Mouse (Mus musculus) inflammation-experienced regulatory T-cells, adult 6 months (primary cell): Measurements from ENCODE around the gene Klhl32. TPM values are rescaled to one million over a fixed set of nuclear protein-coding genes. Genes with fewer than 3 reads are reported as not detected.

Experiments
- ATAC-seq: one replicate; pipeline ENCODE4 v1.8.0; 2017
- polyA plus RNA-seq, 3 experiments: library from polyadenylated mRNA; unstranded; fragments of 100-300 nt; shearing (Covaris generic); gene quantifications; one replicate each; pipeline ENCODE4 v1.2.1; 2017

Gene Klhl32
- polyA plus RNA-seq, 3 experiments from 2014 or later: 0.45 to 0.54 (median 0.46) TPM

DNA sequence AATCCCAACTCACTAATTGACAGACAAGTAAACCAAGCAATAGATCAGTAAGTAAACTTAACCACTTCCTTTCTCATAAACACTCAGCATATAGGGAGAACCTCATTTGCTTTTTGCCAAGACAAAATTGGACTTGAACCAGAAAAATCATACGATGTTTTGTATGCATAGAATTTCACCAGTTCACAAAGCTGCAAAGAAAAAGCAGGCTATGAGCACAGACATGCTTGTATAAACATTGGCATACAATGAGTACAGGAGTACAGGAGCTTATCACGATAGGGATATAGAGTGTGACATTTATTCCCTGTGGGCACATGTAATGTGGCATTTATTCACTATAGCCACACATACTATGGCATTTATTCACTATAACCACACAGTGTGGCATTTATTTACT lies 220.5 kb downstream of the Klhl32 start:
- ATAC-seq: no peak

GRCm38 (mm10) chr4:24627871-24628270 lies 223.1 kb downstream of the Klhl32 start:
- no peak for ATAC-seq

DNA sequence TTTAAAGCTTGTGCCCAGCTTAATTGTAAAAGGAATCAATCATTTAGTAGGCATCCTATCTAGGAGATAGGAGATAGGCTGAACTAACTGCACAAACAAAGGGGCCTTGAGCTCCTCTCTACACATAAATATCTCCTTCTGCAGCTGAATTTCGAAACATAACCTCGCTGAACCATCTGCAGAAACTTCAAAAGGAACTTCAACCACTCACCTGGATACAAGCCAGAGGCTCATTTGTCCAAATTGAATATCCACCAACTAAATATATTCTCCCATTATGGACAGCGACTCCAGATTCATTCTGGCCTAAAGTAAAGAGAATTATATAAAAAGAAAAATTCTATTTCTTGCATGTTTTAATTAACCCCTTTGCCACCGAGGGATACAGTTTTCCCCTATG lies 224.2 kb downstream of the Klhl32 start:
- ATAC-seq: no peak

DNA sequence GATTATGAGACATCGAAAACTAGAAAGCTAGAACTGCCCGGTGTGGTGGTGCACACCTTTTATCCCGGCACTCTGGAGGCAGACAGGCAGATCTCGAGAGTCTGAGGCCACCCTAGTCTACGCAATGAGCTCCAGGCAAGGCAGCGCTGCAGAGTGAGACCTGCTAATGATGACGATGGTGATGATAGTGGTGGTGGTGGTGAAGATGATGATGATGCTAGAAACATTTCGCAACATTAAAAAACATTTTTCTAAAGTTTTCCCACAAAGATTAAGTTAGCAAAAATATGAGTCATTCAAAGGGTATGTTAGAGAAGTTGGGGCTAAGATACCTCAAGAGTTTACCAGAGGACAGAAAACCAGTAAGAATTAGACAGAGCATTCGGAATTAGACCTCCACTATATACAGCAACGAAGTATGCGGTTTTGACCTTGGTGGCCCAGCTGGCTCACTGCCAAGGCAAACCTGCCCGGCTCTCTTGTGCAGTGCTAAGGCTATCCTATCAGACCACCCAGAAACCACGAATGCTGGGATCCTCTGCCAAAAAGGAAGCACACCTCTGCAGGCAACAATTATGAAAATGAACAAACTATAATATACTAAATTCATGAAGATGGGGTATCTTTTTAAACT lies 224.9 kb downstream of the Klhl32 start:
- no peak for ATAC-seq

GRCm38 (mm10) chr4:24621422-24622187 lies 229.3 kb downstream of the Klhl32 start:
- no peak for ATAC-seq

- no peak for ATAC-seq
These were observed 230.5 kb downstream of the Klhl32 start for GRCm38 (mm10) chr4:24620440-24620839.

GRCm38 (mm10) chr4:24620005-24620404 lies 230.9 kb downstream of the Klhl32 start:
- ATAC-seq: no peak

- no peak for ATAC-seq
These were observed 241.4 kb downstream of the Klhl32 start for GRCm38 (mm10) chr4:24609564-24609963.

GRCm38 (mm10) chr4:24609085-24609484 lies 241.8 kb downstream of the Klhl32 start:
- ATAC-seq: no peak

- ATAC-seq: no peak
These were observed 249.2 kb downstream of the Klhl32 start for GRCm38 (mm10) chr4:24601711-24602110.

- no peak for ATAC-seq
These were observed 252.3 kb downstream of the Klhl32 start for GRCm38 (mm10) chr4:24598637-24599036.

GRCm38 (mm10) chr4:24596942-24597611 lies 253.8 kb downstream of the Klhl32 start:
- ATAC-seq: no peak

DNA sequence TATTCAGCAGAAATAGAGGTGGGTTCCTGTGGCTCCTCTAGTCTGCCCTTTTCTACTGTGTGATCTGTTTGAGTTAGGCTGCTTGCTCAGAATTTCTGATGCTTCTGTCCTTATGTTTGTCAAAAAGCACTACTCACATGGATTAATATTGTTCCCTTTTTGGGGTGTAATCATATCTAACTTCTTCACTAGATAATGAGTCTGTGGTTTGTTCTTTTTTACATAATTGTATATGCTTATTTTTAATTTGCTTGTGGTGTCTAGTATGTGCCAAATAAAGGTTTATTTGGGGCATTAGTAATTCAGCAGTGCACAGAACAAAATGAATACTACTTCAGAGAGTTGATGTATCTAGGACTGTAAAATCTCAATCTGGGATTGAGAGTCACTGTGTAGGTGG lies 256.1 kb downstream of the Klhl32 start:
- ATAC-seq: no peak

DNA sequence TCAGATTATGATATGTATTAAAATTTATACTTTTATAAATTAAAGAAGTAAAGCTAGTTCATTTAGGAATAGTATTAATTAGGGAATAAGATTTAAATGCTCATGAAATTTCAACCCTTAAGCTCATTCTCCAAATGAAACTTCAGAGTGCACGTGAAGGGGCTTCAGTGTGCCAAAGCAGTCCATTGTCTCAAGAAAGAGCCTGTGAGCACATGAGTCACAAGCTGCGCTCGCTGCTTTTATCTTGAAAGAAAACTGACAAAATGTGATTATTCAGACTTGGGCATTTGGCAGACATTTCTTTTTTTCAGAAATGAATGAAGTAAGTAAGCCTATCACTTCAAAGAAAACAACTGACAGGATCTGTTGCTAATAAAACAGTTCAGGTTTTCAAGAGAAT lies 266.9 kb downstream of the Klhl32 start:
- ATAC-seq: no peak

GRCm38 (mm10) chr4:24582295-24582694 lies 268.6 kb downstream of the Klhl32 start:
- ATAC-seq: no peak

- no peak for ATAC-seq
These were observed 273.3 kb downstream of the Klhl32 start for GRCm38 (mm10) chr4:24577594-24577993.

GRCm38 (mm10) chr4:24574276-24574675 lies 276.6 kb downstream of the Klhl32 start:
- peak; percentile 85 for ATAC-seq

GRCm38 (mm10) chr4:24568989-24569556 lies 281.9 kb downstream of the Klhl32 start:
- ATAC-seq: peak; percentile 87

DNA sequence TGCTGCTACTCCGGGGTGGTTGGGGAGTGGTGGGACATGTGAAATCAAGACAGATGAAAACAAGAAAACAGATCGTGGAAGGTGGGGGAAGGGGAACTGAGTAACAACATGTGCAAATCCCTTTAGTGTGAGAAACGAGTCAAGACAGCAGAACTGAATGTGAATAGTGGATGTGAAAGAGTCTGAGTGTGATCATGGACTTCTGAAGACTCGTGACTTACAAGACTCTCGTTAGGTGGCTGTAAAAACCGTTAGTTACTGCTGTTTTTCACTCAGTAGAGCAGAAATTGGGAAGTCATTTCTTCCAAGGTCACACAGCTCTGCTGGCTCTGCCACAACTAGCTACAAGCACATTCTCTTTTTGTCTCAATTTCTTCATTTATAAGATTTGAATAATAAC lies 282.9 kb downstream of the Klhl32 start:
- ATAC-seq: no peak
